Mouse (Mus musculus): Measurements from ENCODE around the gene Camk1d.

DNA sequence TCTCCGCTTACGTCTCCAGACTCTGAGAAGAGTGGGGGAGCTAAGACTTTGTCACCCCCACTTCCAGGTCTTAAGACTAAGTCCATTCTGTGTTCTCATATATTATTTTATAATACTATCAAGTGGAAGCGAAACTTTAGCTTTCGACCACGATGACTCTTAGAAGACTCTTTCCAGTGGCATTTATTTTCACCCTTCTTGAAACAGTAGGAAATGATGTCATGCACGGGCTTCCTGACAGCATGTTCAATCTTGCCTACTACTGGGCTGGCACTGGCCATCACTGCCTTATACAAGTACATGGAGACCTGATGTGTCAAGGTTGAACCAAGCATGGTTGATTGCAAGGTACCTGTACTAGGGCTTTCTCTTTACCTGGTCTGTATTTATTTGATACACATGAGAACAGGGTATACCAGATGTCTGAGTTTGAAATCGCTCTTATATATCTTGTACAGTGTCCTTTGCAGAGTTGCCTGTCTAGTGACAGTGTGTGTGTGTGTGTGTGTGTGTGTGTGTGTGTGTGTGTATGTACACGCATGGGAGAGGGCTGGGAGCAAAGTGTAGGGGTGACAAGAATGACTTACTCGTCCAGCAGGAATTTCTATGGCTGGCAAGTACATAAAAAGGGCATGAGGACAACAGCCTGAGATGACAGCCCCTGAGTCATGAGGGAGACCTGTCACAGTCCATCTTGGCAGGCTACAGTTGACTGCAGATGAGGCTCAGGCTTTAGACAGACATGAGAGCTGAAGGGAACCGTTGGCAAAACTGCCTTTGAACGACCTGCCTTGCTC, 417.4 kb downstream of the Camk1d start:
- TF ChIP-seq CTCF (IDR thresholded peaks at IDR 0.05; ENCODE audit: borderline replicate concordance, extremely low read depth, insufficient read depth, insufficient read length) (no peak), POLR2A (IDR thresholded peaks at IDR 0.05; ENCODE audit: borderline replicate concordance, extremely low read depth, insufficient read depth, insufficient read length, poor library complexity, severe bottlenecking) (no peak)
